Mouse (Mus musculus): Measurements from ENCODE around the gene Tmeff2.

- TF ChIP-seq POLR2A (IDR thresholded peaks at IDR 0.05; ENCODE audit: control insufficient read depth, extremely low read depth, insufficient read depth, low read length, poor library complexity) (no peak), CTCF (IDR thresholded peaks at IDR 0.05; ENCODE audit: borderline replicate concordance, control insufficient read depth, extremely low read depth, insufficient read depth, low read length, poor library complexity) (no peak)
Observed at GRCm38 (mm10) chr1:51152017-51152416, 251.6 kb downstream of the Tmeff2 start.
